Mouse (Mus musculus) adrenal gland, postnatal 4 days (tissue): ENCODE measurements around the gene Tbc1d9b. TPM values are rescaled to one million over a fixed set of nuclear protein-coding genes. Genes with fewer than 3 reads are reported as not detected.

Experiments
- DNase-seq, 2 experiments: peaks; one replicate each; pipeline ENCODE4 v3.0.0; 2021 to 2022; ENCODE audit warnings: low spot score in 2 of 2, mixed read lengths in 2 of 2
- total RNA-seq, 2 experiments: library from RNA; stranded (reverse); gene quantifications; 2 replicates each; pipeline ENCODE4 v1.2.3; 2021

The Tbc1d9b gene
- total RNA-seq, 2 experiments from 2014 or later, result 108 to 120 TPM

DNA sequence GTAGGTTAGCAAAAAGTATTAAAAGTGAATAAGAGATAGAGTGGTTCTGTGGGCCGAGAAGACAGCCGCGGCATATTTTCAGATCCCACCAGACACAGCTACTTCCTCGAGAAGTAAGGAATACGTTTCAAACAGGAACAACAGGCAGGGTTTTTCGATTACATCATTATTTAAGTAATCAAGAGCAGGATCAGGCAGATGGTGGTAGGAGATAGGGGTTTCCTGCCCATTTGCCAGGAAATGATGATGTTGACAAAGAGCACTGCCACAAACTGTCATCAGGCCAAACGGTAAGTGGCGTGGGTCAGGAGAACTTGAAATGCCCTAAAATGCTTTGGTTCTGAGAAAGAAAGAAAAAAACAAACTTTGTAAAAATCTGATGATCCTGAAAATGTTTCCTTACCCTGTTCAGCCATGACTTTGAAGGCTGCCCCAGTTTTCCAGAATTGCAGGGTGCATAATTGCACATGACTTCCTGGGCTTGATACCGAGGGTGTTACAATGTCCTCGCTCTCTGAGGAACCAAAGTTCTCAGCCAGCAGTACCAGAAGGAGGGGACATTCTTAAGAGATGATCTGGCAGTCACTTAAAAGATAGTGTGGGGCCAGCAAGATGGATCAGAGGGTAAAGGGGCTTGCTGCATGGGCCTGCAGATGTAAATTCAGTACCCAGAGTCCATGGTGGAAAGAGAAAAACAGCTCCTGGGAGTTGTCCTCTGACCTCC is 3.1 kb downstream of the Tbc1d9b start:
- DNase-seq, result no peak

DNA sequence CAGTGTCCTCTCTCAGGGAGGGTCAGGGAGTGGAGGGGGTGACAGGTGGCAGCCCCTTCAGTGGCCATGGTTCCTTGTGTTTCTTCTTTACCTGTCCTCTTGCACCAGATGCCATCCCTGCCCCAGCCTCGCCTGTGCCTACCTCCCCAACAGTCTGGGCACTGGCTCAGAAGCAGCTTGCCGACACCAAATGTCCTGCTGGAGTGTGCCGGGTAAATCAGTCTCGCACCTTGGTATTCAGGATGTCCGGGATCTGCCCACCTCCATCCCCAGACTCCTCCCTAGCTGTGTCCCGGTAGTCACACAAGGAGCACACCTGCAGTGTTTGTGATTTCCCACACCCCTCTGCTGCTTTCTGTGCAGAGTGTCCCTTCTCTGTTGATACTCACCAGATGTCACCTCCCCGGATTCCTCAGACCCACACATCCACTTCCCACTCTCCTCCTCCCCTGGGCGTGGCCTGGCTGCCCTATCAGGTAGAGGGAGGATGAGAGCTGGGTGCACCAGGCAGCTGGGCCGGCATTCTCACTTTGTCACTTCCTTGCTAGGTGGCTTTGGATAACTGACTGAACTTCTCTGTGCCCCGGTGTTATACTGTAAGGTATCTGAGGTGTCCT is 7.1 kb downstream of the Tbc1d9b start:
- DNase-seq, result no peak

DNA sequence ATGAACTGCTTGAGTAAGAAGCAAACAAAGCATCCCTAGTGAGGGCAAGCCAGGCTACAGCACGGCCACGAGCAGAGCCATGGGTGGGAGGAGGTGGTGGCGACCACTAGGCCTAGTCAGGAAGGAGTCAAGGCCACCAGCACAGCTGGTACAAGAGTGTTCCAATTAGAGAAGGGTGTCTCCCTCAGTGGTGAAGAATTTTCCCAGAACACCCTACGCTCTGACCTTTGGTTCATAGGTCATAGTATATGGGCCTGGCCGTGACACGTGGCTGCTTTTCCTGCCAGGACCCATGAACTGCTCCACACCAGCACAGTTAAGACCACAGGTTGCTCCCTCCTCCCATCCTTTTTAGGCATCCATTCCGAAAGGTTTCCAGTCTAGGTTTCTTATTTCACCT is 8.4 kb downstream of the Tbc1d9b start:
- no peak for DNase-seq

DNA sequence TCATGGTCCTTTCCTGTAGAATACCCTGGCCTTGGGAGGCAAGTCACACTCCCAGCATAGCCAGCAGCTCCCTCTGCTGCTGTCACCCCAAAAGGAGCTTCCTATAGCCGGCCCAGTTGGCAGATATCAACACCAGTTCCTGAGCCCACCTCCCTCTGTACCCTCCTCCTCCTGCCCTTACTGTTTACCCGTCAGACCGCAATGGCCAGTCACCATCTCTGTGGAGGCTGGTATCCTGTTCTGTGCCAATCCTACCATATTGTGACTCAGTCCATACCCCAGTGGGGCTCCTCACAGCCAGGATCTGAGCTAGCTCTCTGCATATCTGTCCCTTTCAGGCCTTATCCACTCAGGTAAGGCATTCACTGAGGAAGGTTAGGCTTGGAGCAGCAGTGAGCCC is 14.3 kb downstream of the Tbc1d9b start:
- DNase-seq, result no peak

DNA sequence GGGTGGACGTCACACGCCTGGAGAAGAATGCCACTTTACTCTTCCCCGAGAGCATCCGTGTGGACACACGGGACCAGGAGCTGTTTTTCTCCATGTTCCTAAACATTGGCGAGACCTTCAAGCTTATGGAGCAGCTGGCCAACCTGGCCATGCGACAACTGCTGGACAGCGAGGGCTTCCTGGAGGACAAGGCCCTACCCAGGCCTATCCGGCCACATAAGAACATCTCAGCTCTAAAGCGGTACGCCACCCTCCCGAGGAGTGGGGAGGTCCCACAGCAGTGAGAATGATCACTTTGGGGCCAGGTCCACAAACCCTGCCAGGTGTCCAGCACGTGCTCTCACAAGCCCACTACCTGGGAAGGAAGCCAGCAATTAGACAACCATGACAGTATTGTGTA is 14.9 kb downstream of the Tbc1d9b start:
- DNase-seq, result no peak

DNA sequence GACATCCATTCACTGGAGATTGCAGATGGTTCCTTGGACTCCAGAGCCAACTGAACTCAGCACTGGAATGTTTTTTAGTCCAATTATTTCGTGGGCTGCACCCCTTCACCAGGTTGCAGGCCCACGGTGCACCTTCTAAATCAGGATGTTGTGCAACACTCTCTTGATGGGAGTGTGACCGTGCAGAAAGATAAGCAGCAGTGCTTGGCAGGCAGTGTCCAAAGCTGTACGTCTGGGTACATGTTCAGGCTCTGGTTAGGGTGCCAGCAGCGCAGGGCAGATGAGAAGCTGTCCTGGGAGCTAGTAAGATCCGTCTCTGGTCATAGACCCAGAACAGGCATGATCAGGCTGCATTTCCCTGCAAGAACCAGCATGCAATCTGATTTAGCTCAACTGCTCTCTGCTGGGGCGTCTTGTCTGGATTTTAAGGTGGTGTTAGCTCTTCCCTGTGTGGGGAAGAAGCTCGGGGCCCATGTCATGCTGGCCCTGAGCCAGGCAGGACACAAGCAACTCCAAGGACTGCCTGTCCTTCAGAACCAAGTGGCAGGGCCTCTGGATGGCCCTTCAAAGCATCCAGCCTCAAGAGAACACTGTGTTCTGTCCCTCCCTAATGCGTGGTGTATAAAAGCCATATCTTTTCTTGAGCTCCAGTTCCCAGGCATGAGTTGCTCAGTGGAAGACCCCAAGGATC is 16.2 kb downstream of the Tbc1d9b start:
- no peak for DNase-seq

DNA sequence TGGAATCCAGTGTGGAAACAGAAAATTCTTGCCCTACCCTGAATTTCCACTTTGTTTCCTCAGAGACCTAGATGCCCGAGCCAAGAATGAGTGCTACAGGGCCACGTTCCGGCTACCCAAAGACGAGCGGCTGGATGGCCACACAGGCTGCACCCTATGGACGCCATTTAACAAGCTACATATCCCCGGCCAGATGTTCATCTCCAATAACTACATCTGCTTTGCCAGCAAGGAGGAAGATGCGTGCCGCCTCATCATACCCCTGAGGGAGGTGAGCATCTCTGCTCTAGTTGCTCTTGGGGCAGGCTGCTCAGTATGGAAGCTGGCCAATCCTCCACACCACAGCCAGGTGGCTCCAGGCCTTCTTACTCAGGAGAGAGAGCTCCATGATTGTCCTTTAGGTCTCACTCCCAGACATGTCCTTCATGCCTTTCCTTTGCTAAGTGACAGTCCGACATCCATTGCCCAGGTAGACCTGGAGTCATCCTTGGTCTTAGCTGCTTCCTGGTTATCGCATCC is 16.8 kb downstream of the Tbc1d9b start:
- DNase-seq, result no peak

DNA sequence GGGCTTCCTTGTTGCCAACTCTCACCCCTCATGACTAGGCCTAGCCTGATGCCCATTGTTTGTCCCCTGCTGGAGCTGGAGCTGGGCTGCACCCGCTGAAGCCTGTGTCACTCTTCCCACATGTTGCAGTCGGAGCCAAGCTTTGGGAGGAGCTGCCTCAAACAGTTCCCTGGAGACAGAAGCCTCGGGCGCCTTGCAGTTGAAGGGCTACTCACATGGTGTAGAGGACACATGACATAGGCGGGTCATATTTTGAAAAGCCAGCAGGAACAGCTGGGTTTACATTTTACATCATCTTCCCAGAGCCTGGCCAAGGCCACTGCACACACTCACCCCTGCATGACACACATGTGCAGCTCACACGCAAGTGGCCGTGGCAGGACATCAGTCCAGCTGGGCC is 18.0 kb downstream of the Tbc1d9b start:
- DNase-seq, result no peak

DNA sequence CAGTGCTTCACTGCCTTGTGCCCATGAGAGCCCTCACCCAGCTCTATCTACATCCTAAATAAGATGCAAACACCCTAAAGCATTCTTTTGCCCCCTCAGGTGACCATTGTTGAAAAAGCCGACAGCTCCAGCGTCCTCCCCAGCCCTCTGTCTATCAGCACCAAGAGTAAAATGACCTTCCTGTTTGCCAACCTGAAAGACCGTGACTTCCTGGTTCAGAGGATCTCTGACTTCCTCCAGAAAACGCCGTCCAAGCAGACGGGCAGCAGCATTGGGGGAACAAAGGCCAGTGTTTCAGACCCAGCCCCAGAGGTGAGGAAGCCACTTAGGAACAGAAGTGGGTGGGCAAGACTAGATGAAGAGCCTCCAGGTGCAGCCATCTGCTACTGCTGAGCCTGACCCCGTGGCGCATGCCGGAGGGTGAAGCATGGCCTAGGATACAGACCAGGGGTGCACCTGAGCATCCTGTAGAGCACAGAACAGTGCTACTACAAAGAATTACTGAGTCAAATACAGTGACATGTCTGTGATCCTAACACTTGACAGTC is 18.5 kb downstream of the Tbc1d9b start:
- no peak for DNase-seq

DNA sequence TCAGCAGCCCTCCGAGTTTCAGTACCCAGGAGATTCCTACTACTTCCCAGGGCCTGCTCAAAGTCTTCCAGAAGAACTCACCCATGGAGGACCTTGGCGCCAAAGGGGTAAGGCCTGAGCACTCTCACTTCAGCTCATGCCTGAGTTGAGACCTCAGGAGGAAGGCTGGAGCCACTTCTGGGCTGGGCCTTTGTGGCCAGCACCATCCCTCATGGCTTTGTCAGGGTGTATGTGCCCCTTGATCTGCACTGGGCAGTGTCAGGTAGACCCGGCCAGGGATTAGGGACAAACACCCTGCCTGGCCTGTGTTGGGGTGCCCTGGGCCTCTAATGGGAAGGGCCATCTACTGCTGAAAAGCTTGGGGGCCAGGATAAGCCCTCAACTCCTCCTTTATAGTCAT is 20.2 kb downstream of the Tbc1d9b start:
- no peak for DNase-seq

DNA sequence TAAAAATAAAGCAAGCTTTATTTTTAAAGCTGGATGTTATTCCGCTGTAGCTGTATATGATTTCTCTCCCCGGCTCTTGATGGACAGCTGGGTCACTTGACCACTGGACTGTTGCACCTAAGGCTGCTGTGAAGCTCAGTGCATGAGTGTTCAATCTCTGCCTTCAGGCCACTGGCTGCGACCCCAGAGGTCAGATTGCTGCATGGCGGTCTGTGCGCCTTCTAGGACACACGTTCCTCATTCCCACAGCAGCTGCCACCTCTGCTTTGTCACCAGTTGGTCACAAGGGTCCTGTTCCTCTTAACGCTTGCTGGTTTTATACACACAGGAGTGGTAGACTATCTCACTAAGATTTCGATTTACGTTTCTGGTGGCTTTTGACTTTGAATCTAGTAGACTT is 23.0 kb downstream of the Tbc1d9b start:
- DNase-seq, result no peak

DNA sequence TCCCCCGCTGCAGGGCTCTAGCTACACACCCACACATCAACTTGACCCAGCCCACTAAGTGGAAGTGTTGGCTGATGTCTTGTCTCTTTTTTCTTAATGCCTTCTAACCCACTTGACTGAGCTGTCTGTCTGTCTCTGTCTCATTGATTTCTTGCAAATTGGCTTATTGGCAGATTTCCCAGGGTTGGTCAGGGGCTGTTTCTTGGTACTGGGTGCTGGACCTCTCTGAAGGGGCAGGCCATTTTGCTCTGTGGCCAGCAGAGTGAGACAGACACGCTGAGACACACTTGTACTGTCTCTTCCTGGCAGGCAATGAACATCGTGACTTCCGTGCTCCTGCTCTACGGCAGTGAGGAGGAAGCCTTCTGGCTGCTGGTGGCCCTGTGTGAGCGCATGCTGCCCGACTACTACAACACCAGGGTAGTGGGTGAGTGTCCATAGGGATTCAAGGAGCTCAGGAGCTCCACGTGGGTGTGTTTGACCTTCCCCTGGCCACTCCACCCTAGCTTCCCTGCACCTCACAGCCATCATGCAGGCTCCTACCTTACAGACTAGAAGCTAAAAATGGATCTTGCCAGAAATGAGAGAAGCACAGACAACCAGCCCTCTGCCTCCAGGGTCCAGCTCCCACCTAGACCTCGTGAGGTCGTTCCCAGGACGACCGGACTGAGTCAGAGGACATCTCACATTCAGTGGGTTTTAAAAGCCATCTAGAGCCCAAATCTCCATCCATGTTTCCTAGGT is 23.8 kb downstream of the Tbc1d9b start:
- DNase-seq, result no peak

DNA sequence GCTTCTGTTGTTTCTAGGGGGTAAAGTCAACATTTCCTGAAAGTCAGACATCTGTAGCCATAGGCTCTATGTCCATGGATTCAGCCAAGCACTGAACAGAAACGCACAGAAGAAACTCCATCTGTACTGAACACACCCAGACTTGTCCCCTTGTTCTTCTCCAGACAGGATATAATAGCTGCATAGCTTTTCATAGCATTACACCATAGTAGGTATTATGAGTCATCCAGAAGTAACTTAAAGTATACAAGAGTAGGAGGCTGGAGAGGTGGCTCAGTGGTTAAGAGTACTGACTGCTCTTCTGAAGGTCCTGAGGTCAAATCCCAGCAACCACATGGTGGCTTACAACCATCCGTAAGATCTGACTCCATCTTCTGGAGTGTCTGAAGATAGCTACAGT is 24.6 kb downstream of the Tbc1d9b start:
- no peak for DNase-seq

DNA sequence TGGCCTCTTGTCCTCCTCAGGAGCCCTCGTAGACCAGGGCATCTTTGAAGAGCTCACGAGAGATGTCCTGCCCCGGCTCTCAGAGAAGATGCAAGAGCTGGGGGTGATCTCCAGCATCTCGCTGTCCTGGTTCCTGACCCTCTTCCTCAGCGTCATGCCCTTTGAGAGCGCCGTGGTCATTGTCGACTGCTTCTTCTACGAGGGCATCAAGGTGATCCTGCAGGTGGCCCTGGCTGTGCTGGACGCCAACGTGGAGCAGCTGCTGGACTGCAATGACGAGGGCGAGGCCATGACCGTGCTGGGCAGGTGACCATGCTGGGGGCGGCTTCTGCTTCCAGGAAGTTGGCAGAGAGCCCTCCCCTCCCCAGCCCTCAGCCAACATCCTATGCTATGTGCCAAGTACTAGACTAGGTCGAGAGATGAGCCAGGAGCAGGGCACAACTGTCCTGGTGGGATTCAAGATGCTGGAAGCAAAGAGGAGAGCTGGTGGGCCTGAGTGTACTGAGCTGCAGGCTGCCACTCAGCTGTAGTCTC is 25.6 kb downstream of the Tbc1d9b start:
- DNase-seq, result no peak

DNA sequence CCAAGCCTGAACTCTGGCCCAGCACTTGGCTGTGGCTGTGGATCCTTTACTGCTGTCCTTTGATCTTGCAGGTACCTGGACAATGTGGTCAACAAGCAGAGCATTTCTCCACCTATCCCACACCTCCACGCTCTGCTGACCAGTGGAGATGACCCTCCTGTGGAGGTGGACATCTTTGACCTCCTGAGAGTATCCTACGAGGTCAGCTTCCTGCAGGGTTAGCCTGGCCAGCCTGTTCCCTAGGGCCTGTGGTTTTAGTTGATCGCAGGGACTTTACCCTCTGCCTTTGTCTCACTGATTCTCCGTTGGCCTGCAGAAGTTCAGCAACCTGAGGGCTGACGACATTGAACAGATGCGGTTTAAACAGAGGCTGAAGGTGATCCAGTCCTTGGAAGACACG is 27.1 kb downstream of the Tbc1d9b start:
- no peak for DNase-seq

DNA sequence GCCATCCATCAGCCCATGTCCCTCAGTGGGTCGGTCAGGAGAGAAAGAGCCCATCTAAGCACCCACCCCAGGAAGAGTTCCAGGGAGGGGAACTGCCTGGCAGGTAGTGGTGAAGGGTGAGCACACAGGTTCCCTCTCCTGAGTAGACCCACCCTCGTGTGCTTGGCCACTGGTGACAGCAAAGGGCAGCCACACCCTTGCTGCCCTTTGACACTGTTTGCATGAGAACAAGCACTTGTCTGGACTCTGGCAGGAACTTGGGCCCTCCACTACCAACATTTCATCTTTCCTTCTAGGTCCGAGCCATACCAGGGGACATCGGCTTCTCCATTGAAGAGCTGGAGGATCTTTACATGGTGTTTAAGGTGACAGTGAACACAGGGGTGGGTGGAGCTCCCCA is 28.2 kb downstream of the Tbc1d9b start:
- no peak for DNase-seq

DNA sequence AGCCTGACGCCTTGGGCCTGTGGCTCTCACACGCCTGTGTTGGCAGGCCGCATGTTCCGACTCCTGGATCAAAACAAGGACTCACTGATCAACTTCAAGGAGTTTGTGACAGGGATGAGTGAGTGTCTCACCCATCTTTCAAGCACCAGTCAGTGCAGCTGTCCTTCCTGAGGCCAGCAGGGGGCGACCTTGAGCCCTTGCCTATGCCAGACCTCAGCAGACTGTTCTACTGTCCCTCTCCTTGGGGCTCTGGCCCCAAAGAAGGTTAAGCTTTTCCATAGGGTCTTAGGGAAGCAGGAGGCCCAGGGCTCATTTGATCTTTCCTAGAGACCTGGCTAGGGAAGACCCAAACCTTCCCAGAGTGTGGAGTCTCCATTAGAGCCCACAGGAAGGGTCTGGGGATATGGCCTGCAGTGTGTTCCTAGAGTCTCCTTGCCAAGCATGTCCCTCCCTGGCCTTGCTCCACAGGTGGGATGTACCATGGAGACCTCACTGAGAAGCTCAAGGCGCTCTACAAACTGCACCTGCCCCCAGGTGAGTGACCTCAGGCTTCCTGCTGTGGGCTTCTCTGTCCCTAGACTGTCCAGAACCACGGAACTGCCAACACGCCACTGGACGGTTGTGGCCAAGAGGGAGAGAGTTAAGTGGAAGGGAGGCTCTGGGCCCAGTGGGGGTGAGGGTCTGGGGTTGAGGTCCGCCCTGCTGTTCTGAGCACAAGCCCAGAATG is 30.5 kb downstream of the Tbc1d9b start:
- DNase-seq, result peak in 1 of 2 experiments; percentile 33

DNA sequence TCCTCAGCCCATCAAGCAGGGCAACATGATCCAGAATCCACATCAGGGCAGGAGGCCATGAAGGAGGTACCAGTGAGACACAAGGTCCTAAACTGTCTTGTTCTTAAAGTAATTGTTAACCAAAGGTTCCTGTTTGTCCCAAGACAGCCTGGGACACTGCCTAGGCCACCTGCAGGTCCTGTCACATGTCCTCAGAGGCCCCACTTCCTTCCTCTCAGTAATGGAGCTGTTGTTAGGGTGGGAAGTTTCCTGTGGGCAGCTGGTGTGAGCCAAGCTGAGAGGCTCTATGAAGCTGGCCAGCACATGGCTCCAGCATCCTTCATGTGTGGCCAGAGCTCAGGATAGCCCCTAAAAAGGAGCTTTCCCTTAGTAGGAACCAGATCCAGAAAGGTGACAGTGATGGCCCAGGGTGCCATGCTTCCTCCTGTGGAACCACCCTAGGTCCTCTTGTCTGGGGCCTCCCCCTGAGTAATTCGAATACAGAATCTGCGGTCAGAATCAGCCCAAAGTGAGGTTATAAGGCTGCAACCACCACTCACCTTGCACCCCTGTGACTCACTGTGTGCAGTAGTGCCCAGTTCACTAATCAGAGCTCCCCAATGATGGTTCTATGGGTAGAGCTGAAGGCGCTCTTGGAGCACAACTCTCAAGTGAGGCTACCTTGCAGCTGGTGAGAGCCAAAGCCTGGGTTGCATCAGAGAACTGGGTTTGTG is 31.3 kb downstream of the Tbc1d9b start:
- DNase-seq, result no peak

DNA sequence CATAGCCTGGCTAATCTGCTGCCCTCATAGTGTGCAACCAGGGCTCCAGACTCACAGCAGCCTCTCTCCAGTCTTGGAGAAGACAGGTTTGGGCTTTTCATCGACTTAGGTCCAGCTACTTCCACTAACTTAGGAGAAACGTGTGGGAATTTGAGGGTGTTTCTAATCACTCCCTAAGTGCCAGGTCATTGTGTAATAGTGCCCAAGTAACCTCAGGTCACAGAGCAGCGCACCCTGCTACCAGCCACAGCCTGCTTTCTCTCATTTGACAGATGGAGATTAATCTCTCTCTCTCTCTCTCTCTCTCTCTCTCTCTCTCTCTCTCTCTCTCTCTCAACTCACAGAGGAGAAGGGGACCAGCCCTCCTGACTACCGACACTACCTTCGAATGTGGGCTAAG is 37.2 kb downstream of the Tbc1d9b start:
- DNase-seq, result no peak
